Mouse (Mus musculus) embryonic facial prominence, embryonic 14.5 days (tissue): Measurements from ENCODE around the gene C130073F10Rik. TPM values are rescaled to one million over a fixed set of nuclear protein-coding genes. Genes with fewer than 3 reads are reported as not detected.
"Not testable (repeated sequence)": the region's sequence is repeated elsewhere in the genome, so short reads cannot be mapped to it uniquely, and the experiment has no call there.

ENCODE experiments used
- ATAC-seq: fragments of 200-750 bp; cut with Nextera tagmentation; 2 replicates; pipeline ENCODE4 v1.8.0; 2017; ENCODE audit warnings: low read depth, moderate number of reproducible peaks, moderate TSS enrichment
- DNase-seq: peaks from one replicate; pipeline ENCODE4 v3.0.0-alpha.2; 2015; ENCODE audit warnings: low spot score
- H3K27ac ChIP-seq: fragments of 300-500 bp; sonication (generic); replicated peaks from 2 replicates; pipeline ENCODE4 v1.5.1; 2014; ENCODE audit warnings: low read depth, mild to moderate bottlenecking, low read length, moderate library complexity
- H3K27me3 ChIP-seq: fragments of 300-500 bp; sonication (generic); replicated peaks from 2 replicates; pipeline ENCODE4 v1.6.1; 2014; ENCODE audit warnings: low read length; ENCODE audit not compliant: control insufficient read depth, insufficient read depth
- H3K36me3 ChIP-seq: fragments of 300-500 bp; sonication (generic); 2 replicates; pipeline ENCODE4 v1.6.1; 2014; ENCODE audit warnings: low read length, mixed read lengths; ENCODE audit not compliant: control insufficient read depth, insufficient read depth
- H3K4me1 ChIP-seq: fragments of 300-500 bp; sonication (generic); 2 replicates; pipeline ENCODE4 v1.6.1; 2014; ENCODE audit warnings: antibody characterized with exemption, low read length; ENCODE audit not compliant: control insufficient read depth, insufficient read depth
- H3K4me2 ChIP-seq: fragments of 300-500 bp; sonication (generic); 2 replicates; pipeline ENCODE4 v1.6.1; 2014; ENCODE audit warnings: low read depth, mild to moderate bottlenecking, low read length, moderate library complexity, mixed read lengths
- H3K4me3 ChIP-seq: fragments of 300-500 bp; sonication (generic); 2 replicates; pipeline ENCODE4 v1.5.1; 2014; ENCODE audit warnings: low read depth, mild to moderate bottlenecking, low read length
- H3K9ac ChIP-seq: fragments of 300-500 bp; sonication (generic); 2 replicates; pipeline ENCODE4 v1.6.1; 2014; ENCODE audit warnings: low read depth, mild to moderate bottlenecking, low read length, moderate library complexity, mixed read lengths
- H3K9me3 ChIP-seq: fragments of 300-500 bp; sonication (generic); 2 replicates; pipeline ENCODE4 v1.6.1; 2016; ENCODE audit warnings: low read length; ENCODE audit not compliant: control insufficient read depth
- WGBS: fragments of 180-500 bp; shearing (Covaris S2); extraction: QIAGEN DNeasy Blood & Tissue Kit; methylation state at CpG from one replicate; pipeline ENCODE4 v1.1.7; 2014; 5-methylcytosine and 5-hydroxymethylcytosine counted together
- polyA plus RNA-seq: library from polyadenylated mRNA; unstranded; fragments of >200 nt; fragmentation: Nextera tagmentation; extraction: Ambion mirVana; gene quantifications from 2 replicates; pipeline ENCODE4 v1.2.1, GENCODE M21; 2014

Gene C130073F10Rik
- polyA plus RNA-seq, 1 experiment from 2014 or later = not detected

DNA sequence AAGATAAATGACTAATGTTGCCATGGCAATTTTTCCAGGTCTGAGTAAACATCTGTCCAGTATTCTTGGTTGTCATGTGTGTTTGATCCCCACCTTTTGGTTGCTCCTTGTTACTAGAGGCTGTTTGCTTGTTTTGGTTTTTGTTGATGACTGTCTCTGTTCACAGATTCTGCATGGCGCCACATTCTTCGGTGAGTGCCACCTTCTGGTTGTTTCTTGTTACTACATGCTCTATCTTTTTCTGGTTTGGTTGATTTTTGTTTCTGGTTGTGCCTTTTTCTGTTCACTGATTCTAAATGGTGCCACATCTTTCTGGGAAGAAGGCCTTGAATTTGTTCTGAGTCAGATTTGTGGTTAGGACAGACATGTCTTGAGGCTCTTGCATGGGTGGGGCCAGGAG, 42.7 kb downstream of the C130073F10Rik start:
- WGBS = 69% methylated on average over 2 of the region's 2 CpGs
- Histone ChIP-seq H3K27ac (no peak overlapping the region), H3K36me3 (no peaks in the 10 kb centered on the region), H3K4me1 (no peaks in the 10 kb centered on the region), H3K4me3 (no peak overlapping the region), H3K27me3 (no peaks in the 10 kb centered on the region), H3K9me3 (peaks cover 16% of the 10 kb centered on the region), H3K4me2 (no peak overlapping the region), H3K9ac (no peak overlapping the region)
- no peak for DNase-seq
- ATAC-seq = no peak

DNA sequence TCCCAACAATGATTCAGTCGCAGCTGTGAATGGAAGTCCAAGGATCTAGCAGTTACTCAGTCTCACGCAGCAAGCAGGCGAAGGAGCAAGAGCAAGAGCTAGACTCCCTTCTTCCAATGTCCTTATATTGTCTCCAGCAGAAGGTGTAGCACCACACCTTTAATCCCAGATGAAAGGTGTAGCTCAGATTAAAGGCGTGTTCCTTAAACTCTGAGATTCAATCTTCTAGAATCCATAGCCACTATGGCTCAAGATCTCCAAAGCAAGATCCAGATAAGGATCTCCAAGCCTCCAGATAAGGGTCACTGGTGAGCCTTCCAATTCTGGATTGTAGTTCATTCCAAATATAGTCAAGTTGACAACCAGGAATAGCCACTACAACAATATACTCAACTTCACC, 49.7 kb downstream of the C130073F10Rik start, which contains the start of gene B020004J07Rik:
B020004J07Rik (minus strand) TSS at position 101 of the 400 bp plus-strand sequence.
- not testable (repeated sequence) for H3K4me3 ChIP-seq, H3K27ac ChIP-seq, DNase-seq, H3K4me2 ChIP-seq, H3K9me3 ChIP-seq, ATAC-seq, H3K4me1 ChIP-seq, H3K9ac ChIP-seq, H3K27me3 ChIP-seq, H3K36me3 ChIP-seq
- 100% methylated on average over 2 of the region's 4 CpGs for WGBS

Other genes starting within 250 kb of the C130073F10Rik start
- gene Leprot, start 246.1 kb downstream of the C130073F10Rik start, polyA plus RNA-seq = 98.1 and 98.2 TPM in 2 replicates
- 16.0 and 16.2 TPM in 2 replicates for gene Lepr, start 176.4 kb downstream of the C130073F10Rik start, polyA plus RNA-seq
- gene B020004J07Rik, start 49.8 kb downstream of the C130073F10Rik start, polyA plus RNA-seq = not detected in 2 replicates
- gene Gm12800, start 15.3 kb upstream of the C130073F10Rik start, polyA plus RNA-seq = not detected in 2 replicates
- gene Gm12794, start 46.6 kb upstream of the C130073F10Rik start, polyA plus RNA-seq = not detected in 2 replicates
- gene Gm12790, start 87.3 kb upstream of the C130073F10Rik start, polyA plus RNA-seq = not detected in 2 replicates
- not detected in 2 replicates for gene Gm12789, start 92.8 kb upstream of the C130073F10Rik start, polyA plus RNA-seq
- gene Pde4b, start 193.8 kb upstream of the C130073F10Rik start, polyA plus RNA-seq = 19.1 and 19.4 TPM in 2 replicates